In the genomic region with DNA sequence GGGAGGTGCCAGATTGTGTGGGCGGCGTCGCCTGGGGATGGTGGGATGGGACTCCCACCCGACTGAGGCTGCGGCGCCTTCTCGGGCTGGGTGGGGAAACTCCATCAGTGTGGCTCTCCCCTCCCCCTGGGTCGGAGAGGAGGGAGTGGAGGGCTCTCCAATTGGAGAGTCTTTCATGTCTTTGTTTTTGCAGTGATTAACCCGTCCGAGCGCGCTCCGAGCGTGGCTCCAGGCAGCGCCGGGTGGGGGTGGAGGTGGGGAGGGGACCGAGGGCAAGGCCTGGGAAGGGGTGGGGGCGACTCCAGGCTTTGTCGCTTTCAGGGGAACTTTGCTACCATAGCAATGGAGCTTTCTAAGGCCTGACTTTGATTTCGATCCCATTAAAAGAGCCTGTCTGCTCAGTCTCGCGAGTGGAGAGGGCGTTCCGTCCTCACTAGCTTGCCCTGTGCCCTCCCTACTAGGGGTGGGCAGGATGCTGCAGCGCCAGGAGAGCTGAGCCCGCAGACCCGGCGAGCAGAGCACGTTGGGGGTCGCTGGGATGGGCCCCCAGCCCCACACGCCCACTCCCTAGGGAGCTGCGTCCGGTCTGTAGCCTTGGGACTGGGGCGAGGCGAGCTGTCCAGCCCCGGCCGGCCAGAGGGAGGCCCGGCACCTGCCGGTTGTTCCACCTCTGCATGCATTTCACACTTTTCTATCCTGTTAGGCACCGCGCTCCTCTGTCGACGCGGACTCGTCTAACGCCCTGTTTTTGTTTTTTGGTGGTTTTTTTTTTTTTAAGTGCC, we compare ENCODE assay signal across 9 mouse cellular contexts. TPM values are rescaled to one million over a fixed set of nuclear protein-coding genes. Genes with fewer than 3 reads are reported as not detected.
A peak's percentile ranks its signal among the peaks of the same experiment; 100 is the strongest.
DNase-seq lines count a peak whose midpoint lies in the region; ATAC-seq and TF ChIP-seq lines count a peak whose summit lies in the region.
"Had no signal": no experiment of that assay in that cellular context is flagged by ENCODE, and none has a peak within 500 bp of the region (broad histone marks: within the 10 kb centered on the region; RNA-seq: fewer than 3 reads in every experiment).

No protein-coding gene starts in this region.

- H3K36me3 ChIP-seq in kidney, embryonic 16.5 days (ENCODE audit: insufficient read depth, low read length), result no peaks in the 10 kb centered on the region
- no peaks in the 10 kb centered on the region for H3K36me3 ChIP-seq in hindbrain, embryonic 11.5 days (ENCODE audit: control insufficient read depth, insufficient read depth, low read length)

- peak; percentile 75 for ATAC-seq in kidney, embryonic 16.5 days (ENCODE audit: low FRiP score, low TSS enrichment)
- peak; percentile 85 for ATAC-seq in hindbrain, embryonic 11.5 days (ENCODE audit: low FRiP score)
- no peak for ATAC-seq in megakaryocyte progenitor cell, adult 5-6 weeks (replicated peaks; ENCODE audit: poor library complexity)
- ATAC-seq: Patski had no signal

- peaks cover 61% of the 10 kb centered on the region for H3K27me3 ChIP-seq in kidney, embryonic 16.5 days (ENCODE audit: insufficient read depth, low read length)
- peaks cover 70% of the 10 kb centered on the region for H3K27me3 ChIP-seq in hindbrain, embryonic 11.5 days (ENCODE audit: control insufficient read depth, insufficient read depth, low read length)

- H3K4me2 ChIP-seq in kidney, embryonic 16.5 days (replicated peaks; ENCODE audit: low read depth, low read length), result peak overlapping the region; percentile 74
- H3K4me2 ChIP-seq in hindbrain, embryonic 11.5 days (replicated peaks; ENCODE audit: low read depth, low read length), result peak overlapping the region; percentile 63

- no peak for DNase-seq in kidney, adult 9 months
- DNase-seq in hindbrain, embryonic 11.5 days (ENCODE audit: low spot score), result peak; percentile 77
- peak; percentile 75 for DNase-seq in mesoderm, embryonic 11.5 days (ENCODE audit: low read depth, low spot score)
- no peak for DNase-seq in T-cell, adult 2 months (ENCODE audit: low spot score)
- DNase-seq in cerebellum, adult 9-10 months, result no peak

- peak overlapping the region; percentile 19 for H3K27ac ChIP-seq in kidney, embryonic 16.5 days (ENCODE audit: low read length)
- H3K27ac ChIP-seq in cortical plate, adult 2 months (ENCODE audit: insufficient read depth, low read length), result peak overlapping the region; percentile 58; the same call in 1 of the 2 replicates
- H3K27ac ChIP-seq in hindbrain, embryonic 11.5 days (ENCODE audit: low read depth, low read length), result peak overlapping the region; percentile 88

- peak overlapping the region; percentile 9; the same call in 1 of the 2 replicates for H3K9ac ChIP-seq in kidney, embryonic 16.5 days (replicated peaks; ENCODE audit: low read length)
- peak overlapping the region; percentile 63 for H3K9ac ChIP-seq in hindbrain, embryonic 11.5 days (ENCODE audit: low read depth, low read length)

- peaks cover 14% of the 10 kb centered on the region for H3K4me1 ChIP-seq in kidney, embryonic 16.5 days (ENCODE audit: insufficient read depth, low read length)
- no peaks in the 10 kb centered on the region for H3K4me1 ChIP-seq in cortical plate, adult 2 months (ENCODE audit: control insufficient read depth, insufficient read depth, low read length)
- H3K4me1 ChIP-seq in hindbrain, embryonic 11.5 days (replicated peaks; ENCODE audit: control insufficient read depth, insufficient read depth, low read length), result peaks cover 17% of the 10 kb centered on the region

- under 1% methylated on average over 45 of the region's 46 CpGs for WGBS in kidney, embryonic 16.5 days
- under 1% methylated on average over 46 of the region's 46 CpGs for WGBS in hindbrain, embryonic 11.5 days

- peak overlapping the region; percentile 45 for H3K4me3 ChIP-seq in kidney, embryonic 16.5 days (ENCODE audit: low read length)
- H3K4me3 ChIP-seq in cortical plate, adult 2 months (ENCODE audit: insufficient read depth, low read length), result no peak overlapping the region
- peak overlapping the region; percentile 26 for H3K4me3 ChIP-seq in hindbrain, embryonic 11.5 days (ENCODE audit: low read depth, low read length)

- H3K9me3 ChIP-seq in kidney, embryonic 16.5 days (ENCODE audit: low read length), result no peaks in the 10 kb centered on the region
- H3K9me3 ChIP-seq in hindbrain, embryonic 11.5 days (ENCODE audit: control insufficient read depth, low read length), result no peaks in the 10 kb centered on the region

- no peak for TF ChIP-seq POLR2A in cortical plate, adult 2 months (IDR thresholded peaks at IDR 0.05; ENCODE audit: extremely low read depth, insufficient read depth, low read length)

- no peak for TF ChIP-seq CTCF in cortical plate, adult 2 months (IDR thresholded peaks at IDR 0.05; ENCODE audit: extremely low read depth, insufficient read depth, low read length)

RNA-seq across cellular contexts. Expression of a gene that starts 30.6 kb away (rescaled TPM):
- not detected in 2 replicates for polyA plus RNA-seq in kidney, embryonic 16.5 days (2015; fragmentation: Nextera tagmentation; extraction: Ambion mirVana)
- 0.21 and 0.23 TPM in 2 replicates for polyA plus RNA-seq in cortical plate, adult 2 months (2012; rRNA removed)
- 30.6 and 37.4 TPM in 2 replicates for polyA plus RNA-seq in hindbrain, embryonic 11.5 days (2014; fragmentation: Nextera tagmentation; extraction: Ambion mirVana)
- not detected in 2 replicates for total RNA-seq in megakaryocyte progenitor cell, adult 5-6 weeks (2015)
- not detected in 2 replicates for total RNA-seq in megakaryocyte progenitor cell, adult 5-6 weeks (2017)

RNA-seq across cellular contexts. Expression of a gene that starts 42.6 kb away (rescaled TPM):
- polyA plus RNA-seq in kidney, embryonic 16.5 days (2015; fragmentation: Nextera tagmentation; extraction: Ambion mirVana), result 1.5 and 2.4 TPM in 2 replicates
- polyA plus RNA-seq in cortical plate, adult 2 months (2012; rRNA removed), result 2.4 and 2.5 TPM in 2 replicates
- polyA plus RNA-seq in hindbrain, embryonic 11.5 days (2014; fragmentation: Nextera tagmentation; extraction: Ambion mirVana), result 0.45 and 0.71 TPM in 2 replicates
- total RNA-seq in megakaryocyte progenitor cell, adult 5-6 weeks (2015), result 81.5 and 82.6 TPM in 2 replicates
- total RNA-seq in megakaryocyte progenitor cell, adult 5-6 weeks (2017), result 99.3 and 113 TPM in 2 replicates
- polyA plus RNA-seq: Patski had no signal

Comparison
In these comparisons a context has a peak if more than half of its experiments do, and no peak if none do; other contexts are left out.
1. H3K27ac ChIP-seq: peak in every context shown above with its lines; median percentile 88 in hindbrain, embryonic 11.5 days; 58 in cortical plate, adult 2 months; 19 in kidney, embryonic 16.5 days.
2. DNase-seq: peak in hindbrain, embryonic 11.5 days (single experiment) and mesoderm, embryonic 11.5 days (single experiment); none in kidney, adult 9 months (single experiment), T-cell, adult 2 months (single experiment) and cerebellum, adult 9-10 months (single experiment).
3. RNA of a gene that starts 30.6 kb away (polyA plus RNA-seq): 30.6 to 37.4 TPM in hindbrain, embryonic 11.5 days; 0.21 to 0.23 TPM in cortical plate, adult 2 months and not detected in kidney, embryonic 16.5 days; every median in the first group is over 10 times any median in the second.